Mouse (Mus musculus): ENCODE data around the gene Map2k2.
"Not testable (repeated sequence)": the region's sequence is repeated elsewhere in the genome, so short reads cannot be mapped to it uniquely, and the experiment has no call there.

The Map2k2 gene

GRCm38 (mm10) chr10:81177491-81177925 is 71.8 kb downstream of the Map2k2 start:
- no peak for DNase-seq (ENCODE audit: low read depth)

GRCm38 (mm10) chr10:81177958-81178712 is 72.4 kb downstream of the Map2k2 start:
- DNase-seq (ENCODE audit: low read depth): no peak

DNA sequence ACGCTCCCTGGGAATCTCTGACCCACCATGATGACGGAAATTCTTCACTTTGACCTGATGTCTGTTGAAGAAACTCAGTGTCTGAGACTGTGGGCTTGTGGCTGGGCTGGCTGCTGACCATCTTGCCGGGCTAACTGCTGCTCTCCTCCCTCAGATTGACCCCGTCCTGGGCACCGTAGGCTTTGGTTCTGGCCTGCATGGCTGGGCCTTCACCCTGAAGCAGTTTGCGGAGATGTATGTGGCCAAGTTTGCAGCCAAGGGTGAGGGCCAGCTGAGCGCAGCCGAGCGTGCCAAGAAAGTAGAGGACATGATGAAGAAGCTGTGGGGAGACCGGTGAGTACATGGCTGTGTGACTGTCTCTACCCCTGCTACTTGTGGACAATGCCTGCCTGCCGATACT is 73.2 kb downstream of the Map2k2 start:
- DNase-seq (ENCODE audit: low read depth): no peak

- no peak for DNase-seq (ENCODE audit: low read depth)
Observed at GRCm38 (mm10) chr10:81179451-81180342, 74.0 kb downstream of the Map2k2 start.

DNA sequence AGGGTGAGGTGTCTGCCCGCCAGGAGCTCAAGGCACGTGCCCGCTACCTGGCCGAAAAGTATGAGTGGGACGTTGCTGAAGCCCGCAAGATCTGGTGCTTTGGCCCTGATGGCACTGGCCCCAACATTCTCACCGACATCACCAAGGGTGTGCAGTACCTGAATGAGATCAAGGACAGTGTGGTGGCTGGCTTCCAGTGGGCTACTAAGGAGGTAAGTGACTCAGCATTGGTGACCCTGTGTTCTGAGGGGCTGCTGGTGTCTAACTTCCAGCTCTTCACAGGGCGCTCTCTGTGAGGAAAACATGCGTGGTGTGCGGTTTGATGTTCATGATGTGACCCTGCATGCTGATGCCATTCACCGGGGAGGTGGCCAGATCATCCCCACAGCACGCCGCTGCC is 75.2 kb downstream of the Map2k2 start:
- no peak for DNase-seq (ENCODE audit: low read depth)

GRCm38 (mm10) chr10:81181860-81182259 is 76.1 kb downstream of the Map2k2 start:
- not testable (repeated sequence) for DNase-seq (ENCODE audit: low read depth)

DNA sequence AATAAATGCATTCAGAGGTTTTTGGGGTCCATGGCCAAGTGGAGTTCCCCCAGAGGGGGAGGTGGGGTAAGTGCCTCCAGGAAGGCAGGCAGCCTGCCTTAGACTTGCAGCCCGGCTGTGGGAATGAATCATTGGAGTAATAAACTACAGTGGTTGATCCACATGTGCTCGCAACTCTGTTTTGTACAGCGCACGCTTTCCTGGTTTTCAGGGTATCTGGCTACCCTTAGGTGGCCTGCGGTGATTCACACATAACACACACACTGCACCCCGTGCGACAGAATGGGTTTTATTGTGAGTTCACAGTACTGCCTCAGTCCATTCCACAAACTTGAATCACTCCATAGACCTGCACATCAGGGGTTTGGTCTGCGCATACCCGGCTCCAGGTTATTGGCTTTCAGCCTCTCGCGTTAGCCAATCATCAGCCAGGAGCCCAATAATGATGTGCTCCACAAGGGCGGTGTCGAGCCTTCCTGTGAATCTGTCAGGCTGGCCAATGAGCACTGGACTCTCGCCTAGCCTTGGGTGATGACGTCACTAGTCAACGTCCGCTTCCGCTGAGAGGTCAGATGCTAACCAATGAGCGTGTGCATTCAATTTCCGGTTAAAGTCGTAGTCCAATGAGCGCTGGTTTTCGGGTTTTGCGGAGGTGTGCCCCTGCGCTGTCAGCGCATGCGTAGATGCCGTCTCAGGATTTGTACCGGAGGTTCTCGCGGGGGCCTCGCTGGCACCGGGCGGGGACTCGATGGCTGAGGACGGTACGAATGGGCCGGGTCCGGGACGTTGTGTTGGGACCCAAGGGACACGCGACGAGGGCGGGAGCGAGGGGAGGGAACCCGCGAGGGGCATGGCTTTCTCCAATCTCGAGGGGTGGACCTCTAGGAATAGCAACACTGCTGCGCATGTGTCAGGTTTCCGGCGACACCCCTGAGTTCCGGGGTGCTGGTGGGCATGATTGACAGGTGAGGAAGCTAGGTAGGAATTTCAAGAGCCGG is 76.9 kb downstream of the Map2k2 start, which contains the start of gene Dapk3:
Gene Dapk3, plus strand, starts transcription at position 670 of the 998 bp plus-strand sequence.
- DNase-seq (ENCODE audit: low read depth): peak; percentile 100
